Comparison of ENCODE assay signal across 12 mouse cellular contexts in the genomic region with DNA sequence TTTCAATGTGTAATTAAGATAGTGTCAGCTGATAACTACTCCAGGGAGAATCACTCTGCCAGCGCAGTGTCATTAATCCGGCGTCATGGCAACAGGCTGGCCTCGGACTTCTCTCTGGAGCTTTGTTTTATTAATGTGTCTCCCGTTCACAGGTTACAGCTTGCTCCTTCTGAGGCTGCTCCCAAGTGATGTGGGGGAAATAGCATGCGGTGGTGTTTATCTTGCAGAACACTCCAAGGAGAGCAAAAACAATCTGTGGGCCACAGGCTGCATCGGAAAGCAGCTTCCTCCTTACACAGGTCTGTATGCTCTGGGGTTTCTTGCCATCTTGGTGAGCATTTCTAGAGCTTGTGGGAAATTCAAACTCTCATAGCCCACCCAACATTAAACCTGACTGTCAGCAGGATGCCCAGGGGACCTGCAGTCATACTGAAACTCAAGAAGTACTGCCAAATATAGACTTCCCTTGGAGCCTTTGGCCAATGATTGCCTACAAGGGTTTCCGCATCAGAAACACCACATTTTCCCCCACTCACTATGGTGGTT. TPM values are rescaled to one million over a fixed set of nuclear protein-coding genes. Genes with fewer than 3 reads are reported as not detected.
A peak's percentile ranks its signal among the peaks of the same experiment; 100 is the strongest.
DNase-seq lines count a peak whose midpoint lies in the region; ATAC-seq lines count a peak whose summit lies in the region.
"Had no signal": no experiment of that assay in that cellular context is flagged by ENCODE, and none has a peak within 500 bp of the region (broad histone marks: within the 10 kb centered on the region; RNA-seq: fewer than 3 reads in every experiment).

No protein-coding gene starts in this region.

- H3K4me1 ChIP-seq in forebrain, embryonic 11.5 days (replicated peaks; ENCODE audit: control insufficient read depth, insufficient read depth, low read length) = peaks cover 3% of the 10 kb centered on the region; the same call in 1 of the 2 replicates

- H3K27me3 ChIP-seq in forebrain, embryonic 11.5 days (ENCODE audit: control insufficient read depth, insufficient read depth, low read length) = no peaks in the 10 kb centered on the region

- H3K9me3 ChIP-seq in forebrain, embryonic 11.5 days (ENCODE audit: control insufficient read depth, low read length) = no peaks in the 10 kb centered on the region

- peak; percentile 33; the same call in 1 of the 2 replicates for ATAC-seq in forebrain, embryonic 11.5 days (replicated peaks; ENCODE audit: low FRiP score)

- H3K27ac ChIP-seq in forebrain, embryonic 11.5 days (ENCODE audit: low read depth, low read length) = peak overlapping the region; percentile 13; the same call in 1 of the 2 replicates

- DNase-seq in adrenal gland, postnatal 10 days = peak; percentile 10
- DNase-seq in adrenal gland, postnatal 36 days = no peak
- peak; percentile 22 for DNase-seq in A20 (ENCODE audit: low read depth, low spot score)
- DNase-seq in forebrain, embryonic 11.5 days (ENCODE audit: low spot score) = peak; percentile 59
- peak; percentile 53 for DNase-seq in mesoderm, embryonic 11.5 days (ENCODE audit: low read depth, low spot score)
- DNase-seq in frontal cortex, adult 2 months (ENCODE audit: extremely low spot score in 1 of 2, low spot score in 1 of 2) = no peak
- DNase-seq in heart, adult 8-10 months (ENCODE audit: low spot score) = no peak
- DNase-seq in spleen, postnatal 14 days (ENCODE audit: low spot score in 2 of 2) = no peak

- 28% methylated on average over 8 of the region's 8 CpGs for WGBS in forebrain, embryonic 11.5 days

- no peaks in the 10 kb centered on the region for H3K36me3 ChIP-seq in forebrain, embryonic 11.5 days (ENCODE audit: control insufficient read depth, insufficient read depth, low read length)

- no peak overlapping the region for H3K9ac ChIP-seq in forebrain, embryonic 11.5 days (ENCODE audit: low read length)

- no peak overlapping the region for H3K4me3 ChIP-seq in forebrain, embryonic 11.5 days (ENCODE audit: low read depth, low read length)
- H3K4me3 ChIP-seq: erythroblast, embryonic 14.5 days; myocyte had no signal

- H3K4me2 ChIP-seq in forebrain, embryonic 11.5 days (ENCODE audit: low read depth, low read length, severe bottlenecking) = no peak overlapping the region

RNA-seq across cellular contexts. Expression of a gene that starts 25.4 kb away (rescaled TPM):
- not detected for total RNA-seq in adrenal gland, postnatal 10 days (2021)
- total RNA-seq in adrenal gland, postnatal 36 days (2021) = under 1 TPM in 1 of 2 experiments, not detected in 1; 0.40 TPM
- 0.17 and 0.25 TPM in 2 replicates for polyA plus RNA-seq in forebrain, embryonic 11.5 days (2014; fragmentation: Nextera tagmentation; extraction: Ambion mirVana)
- polyA plus RNA-seq in frontal cortex, adult 2 months (2012; rRNA removed) = 21.1 and 21.7 TPM in 2 replicates
- not detected for total RNA-seq in heart, adult 8-10 months (2022)
- total RNA-seq: hematopoietic stem cell, adult 5-6 weeks had no signal
- polyA plus RNA-seq: erythroblast, embryonic 14.5 days had no signal

RNA-seq across cellular contexts. Expression of a gene that starts 44.1 kb away (rescaled TPM):
- total RNA-seq in adrenal gland, postnatal 10 days (2021) = 10 to 100 TPM; 30.0 to 36.7 TPM
- total RNA-seq in adrenal gland, postnatal 36 days (2021) = 10 to 100 TPM; 34.4 to 35.9 TPM
- polyA plus RNA-seq in forebrain, embryonic 11.5 days (2014; fragmentation: Nextera tagmentation; extraction: Ambion mirVana) = 51.6 and 54.4 TPM in 2 replicates
- 37.5 and 39.1 TPM in 2 replicates for polyA plus RNA-seq in frontal cortex, adult 2 months (2012; rRNA removed)
- 10 to 100 TPM; 21.2 to 26.1 (median 23.6) TPM for total RNA-seq in heart, adult 8-10 months (2022)

RNA-seq across cellular contexts. Expression of a gene that starts 59.2 kb away (rescaled TPM):
- not detected for total RNA-seq in adrenal gland, postnatal 10 days (2021)
- not detected for total RNA-seq in adrenal gland, postnatal 36 days (2021)
- 0.83 and 1.7 TPM in 2 replicates for polyA plus RNA-seq in forebrain, embryonic 11.5 days (2014; fragmentation: Nextera tagmentation; extraction: Ambion mirVana)
- not detected in 2 replicates for polyA plus RNA-seq in frontal cortex, adult 2 months (2012; rRNA removed)
- total RNA-seq in heart, adult 8-10 months (2022) = not detected
- total RNA-seq: hematopoietic stem cell, adult 5-6 weeks had no signal
- polyA plus RNA-seq: erythroblast, embryonic 14.5 days; limb, embryonic 14.5 days; myocyte had no signal

Comparison
In these comparisons a context has a peak if more than half of its experiments do, and no peak if none do; other contexts are left out.
1. DNase-seq: peak in adrenal gland, postnatal 10 days (single experiment), A20 (single experiment), forebrain, embryonic 11.5 days (single experiment) and mesoderm, embryonic 11.5 days (single experiment); none in adrenal gland, postnatal 36 days (0 of 2), frontal cortex, adult 2 months (0 of 2), heart, adult 8-10 months (single experiment) and spleen, postnatal 14 days (0 of 2).